Mouse (Mus musculus): Measurements from ENCODE around the gene Ppp2r2d. TPM values are rescaled to one million over a fixed set of nuclear protein-coding genes. Genes with fewer than 3 reads are reported as not detected.

Ppp2r2d gene
- polyA plus RNA-seq, 1 experiment: 34.1 TPM

- H3K36me3 ChIP-seq (ENCODE audit: control insufficient read depth, insufficient read depth): peaks cover 9% of the 10 kb centered on the region
- peaks cover 53% of the 10 kb centered on the region for H3K79me3 ChIP-seq (ENCODE audit: low read depth)
- TF ChIP-seq FOSL1 (IDR thresholded peaks at IDR 0.05; ENCODE audit: insufficient read depth, low read length, poor library complexity, severe bottlenecking) (no peak), MYOD1 (IDR thresholded peaks at IDR 0.05; ENCODE audit: control insufficient read depth, insufficient read length, low read depth) (no peak), MAX (IDR thresholded peaks at IDR 0.05) (no peak), MYOG (IDR thresholded peaks at IDR 0.05; ENCODE audit: control insufficient read depth, extremely low read depth, insufficient read length) (no peak), CEBPB (IDR thresholded peaks at IDR 0.05; ENCODE audit: low read depth) (no peak), CTCF (IDR thresholded peaks at IDR 0.05; ENCODE audit: control insufficient read depth, insufficient read depth, insufficient read length) (no peak), USF1 (IDR thresholded peaks at IDR 0.05; ENCODE audit: low read depth) (no peak)
These were observed 18.9 kb downstream of the Ppp2r2d start for GRCm38 (mm10) chr7:138864776-138865175.

GRCm38 (mm10) chr7:138867286-138867685 lies 21.4 kb downstream of the Ppp2r2d start:
- Histone ChIP-seq H3K79me3 (ENCODE audit: low read depth) (peaks cover 38% of the 10 kb centered on the region), H3ac (ENCODE audit: control insufficient read depth, insufficient read length, low read depth) (no peak overlapping the region), H3K36me3 (ENCODE audit: control insufficient read depth, insufficient read depth) (peaks cover 23% of the 10 kb centered on the region), H3K27me3 (ENCODE audit: control insufficient read depth, insufficient read depth, insufficient read length) (no peaks in the 10 kb centered on the region), H3K79me2 (ENCODE audit: control insufficient read depth, insufficient read depth) (peaks cover 56% of the 10 kb centered on the region), H3K4me3 (ENCODE audit: insufficient read depth, poor library complexity, severe bottlenecking) (no peak overlapping the region)
- TF ChIP-seq MYOG (IDR thresholded peaks at IDR 0.05; ENCODE audit: control insufficient read depth, extremely low read depth, insufficient read length): no peak
- TF ChIP-seq CEBPB (IDR thresholded peaks at IDR 0.05; ENCODE audit: low read depth): no peak
- TF ChIP-seq CTCF (IDR thresholded peaks at IDR 0.05; ENCODE audit: control insufficient read depth, insufficient read depth, insufficient read length): no peak
- TF ChIP-seq MYOD1 (IDR thresholded peaks at IDR 0.05; ENCODE audit: control insufficient read depth, insufficient read length, low read depth): no peak
- no peak for TF ChIP-seq USF1 (IDR thresholded peaks at IDR 0.05; ENCODE audit: low read depth)
- TF ChIP-seq FOSL1 (IDR thresholded peaks at IDR 0.05; ENCODE audit: insufficient read depth, low read length, poor library complexity, severe bottlenecking): no peak
- TF ChIP-seq MAX (IDR thresholded peaks at IDR 0.05): no peak

More at GRCm38 (mm10) chr7:138864776-138865175, 18.9 kb downstream of the Ppp2r2d start:
- Histone ChIP-seq H3K79me2 (ENCODE audit: control insufficient read depth, insufficient read depth) (peaks cover 81% of the 10 kb centered on the region), H3ac (ENCODE audit: control insufficient read depth, insufficient read length, low read depth) (no peak overlapping the region), H3K27me3 (ENCODE audit: control insufficient read depth, insufficient read depth, insufficient read length) (no peaks in the 10 kb centered on the region), H3K4me3 (ENCODE audit: insufficient read depth, poor library complexity, severe bottlenecking) (no peak overlapping the region)

- no peaks in the 10 kb centered on the region for H3K27me3 ChIP-seq (ENCODE audit: control insufficient read depth, insufficient read depth, insufficient read length)
- no peak for TF ChIP-seq MAX (IDR thresholded peaks at IDR 0.05)
- no peak for TF ChIP-seq FOSL1 (IDR thresholded peaks at IDR 0.05; ENCODE audit: insufficient read depth, low read length, poor library complexity, severe bottlenecking)
- TF ChIP-seq CEBPB (IDR thresholded peaks at IDR 0.05; ENCODE audit: low read depth): no peak
- no peak for TF ChIP-seq CTCF (IDR thresholded peaks at IDR 0.05; ENCODE audit: control insufficient read depth, insufficient read depth, insufficient read length)
- TF ChIP-seq MYOD1 (IDR thresholded peaks at IDR 0.05; ENCODE audit: control insufficient read depth, insufficient read length, low read depth): no peak
- TF ChIP-seq MYOG (IDR thresholded peaks at IDR 0.05; ENCODE audit: control insufficient read depth, extremely low read depth, insufficient read length): no peak
- no peak for TF ChIP-seq USF1 (IDR thresholded peaks at IDR 0.05; ENCODE audit: low read depth)
- peaks cover 29% of the 10 kb centered on the region for H3K36me3 ChIP-seq (ENCODE audit: control insufficient read depth, insufficient read depth)
- no peak overlapping the region for H3K4me3 ChIP-seq (ENCODE audit: insufficient read depth, poor library complexity, severe bottlenecking)
- peaks cover 45% of the 10 kb centered on the region for H3K79me2 ChIP-seq (ENCODE audit: control insufficient read depth, insufficient read depth)
- peaks cover 28% of the 10 kb centered on the region for H3K79me3 ChIP-seq (ENCODE audit: low read depth)
- H3ac ChIP-seq (ENCODE audit: control insufficient read depth, insufficient read length, low read depth): no peak overlapping the region
These were observed 22.4 kb downstream of the Ppp2r2d start for GRCm38 (mm10) chr7:138868316-138868715.

GRCm38 (mm10) chr7:138872956-138873355 lies 27.1 kb downstream of the Ppp2r2d start:
- TF ChIP-seq FOSL1 (IDR thresholded peaks at IDR 0.05; ENCODE audit: insufficient read depth, low read length, poor library complexity, severe bottlenecking): no peak
- no peak for TF ChIP-seq MAX (IDR thresholded peaks at IDR 0.05)
- no peak overlapping the region for H3K4me3 ChIP-seq (ENCODE audit: insufficient read depth, poor library complexity, severe bottlenecking)
- peaks cover 75% of the 10 kb centered on the region for H3K36me3 ChIP-seq (ENCODE audit: control insufficient read depth, insufficient read depth)
- H3ac ChIP-seq (ENCODE audit: control insufficient read depth, insufficient read length, low read depth): no peak overlapping the region
- no peaks in the 10 kb centered on the region for H3K79me2 ChIP-seq (ENCODE audit: control insufficient read depth, insufficient read depth)
- H3K79me3 ChIP-seq (ENCODE audit: low read depth): no peaks in the 10 kb centered on the region
- H3K27me3 ChIP-seq (ENCODE audit: control insufficient read depth, insufficient read depth, insufficient read length): no peaks in the 10 kb centered on the region

- H3K4me3 ChIP-seq (ENCODE audit: insufficient read depth, poor library complexity, severe bottlenecking): no peak overlapping the region
- peaks cover 75% of the 10 kb centered on the region for H3K36me3 ChIP-seq (ENCODE audit: control insufficient read depth, insufficient read depth)
- no peaks in the 10 kb centered on the region for H3K79me2 ChIP-seq (ENCODE audit: control insufficient read depth, insufficient read depth)
These were observed 29.2 kb downstream of the Ppp2r2d start for GRCm38 (mm10) chr7:138875031-138875430.

GRCm38 (mm10) chr7:138883724-138884123 lies 37.8 kb downstream of the Ppp2r2d start:
- no peak for TF ChIP-seq MYOD1 (IDR thresholded peaks at IDR 0.05; ENCODE audit: control insufficient read depth, insufficient read length, low read depth)
- no peak for TF ChIP-seq MAX (IDR thresholded peaks at IDR 0.05)
- TF ChIP-seq CTCF (IDR thresholded peaks at IDR 0.05; ENCODE audit: control insufficient read depth, insufficient read depth, insufficient read length): no peak
- no peak for TF ChIP-seq CEBPB (IDR thresholded peaks at IDR 0.05; ENCODE audit: low read depth)
- TF ChIP-seq MYOG (IDR thresholded peaks at IDR 0.05; ENCODE audit: control insufficient read depth, extremely low read depth, insufficient read length): no peak
- no peak for TF ChIP-seq FOSL1 (IDR thresholded peaks at IDR 0.05; ENCODE audit: insufficient read depth, low read length, poor library complexity, severe bottlenecking)
- TF ChIP-seq USF1 (IDR thresholded peaks at IDR 0.05; ENCODE audit: low read depth): no peak
- Histone ChIP-seq H3K36me3 (ENCODE audit: control insufficient read depth, insufficient read depth) (peaks cover 24% of the 10 kb centered on the region), H3K79me3 (ENCODE audit: low read depth) (no peaks in the 10 kb centered on the region), H3ac (ENCODE audit: control insufficient read depth, insufficient read length, low read depth) (no peak overlapping the region), H3K4me3 (ENCODE audit: insufficient read depth, poor library complexity, severe bottlenecking) (no peak overlapping the region), H3K79me2 (ENCODE audit: control insufficient read depth, insufficient read depth) (no peaks in the 10 kb centered on the region), H3K27me3 (ENCODE audit: control insufficient read depth, insufficient read depth, insufficient read length) (no peaks in the 10 kb centered on the region)

More at GRCm38 (mm10) chr7:138875031-138875430, 29.2 kb downstream of the Ppp2r2d start:
- no peaks in the 10 kb centered on the region for H3K79me3 ChIP-seq (ENCODE audit: low read depth)
- H3ac ChIP-seq (ENCODE audit: control insufficient read depth, insufficient read length, low read depth): no peak overlapping the region
- TF ChIP-seq FOSL1 (IDR thresholded peaks at IDR 0.05; ENCODE audit: insufficient read depth, low read length, poor library complexity, severe bottlenecking) (no peak), MYOD1 (IDR thresholded peaks at IDR 0.05; ENCODE audit: control insufficient read depth, insufficient read length, low read depth) (no peak), MAX (IDR thresholded peaks at IDR 0.05) (no peak), CTCF (IDR thresholded peaks at IDR 0.05; ENCODE audit: control insufficient read depth, insufficient read depth, insufficient read length) (no peak), USF1 (IDR thresholded peaks at IDR 0.05; ENCODE audit: low read depth) (no peak), CEBPB (IDR thresholded peaks at IDR 0.05; ENCODE audit: low read depth) (no peak), MYOG (IDR thresholded peaks at IDR 0.05; ENCODE audit: control insufficient read depth, extremely low read depth, insufficient read length) (no peak)
- H3K27me3 ChIP-seq (ENCODE audit: control insufficient read depth, insufficient read depth, insufficient read length): no peaks in the 10 kb centered on the region

All from C2C12 (cell line).